Mouse (Mus musculus) CH12.LX (cell line): ENCODE data around the gene D630039A03Rik. TPM values are rescaled to one million over a fixed set of nuclear protein-coding genes. Genes with fewer than 3 reads are reported as not detected.

Experiments
- DNase-seq: peaks from one replicate; pipeline ENCODE4 v3.0.0-alpha.2; 2013; ENCODE audit errors: extremely low read depth
- H3K27ac ChIP-seq: 2 replicates; pipeline ENCODE4 v1.5.1; 2012; ENCODE audit warnings: low read depth, mild to moderate bottlenecking, control low read depth, moderate library complexity; ENCODE audit not compliant: insufficient read depth
- H3K27me3 ChIP-seq: replicated peaks from 2 replicates; pipeline ENCODE3; 2012; ENCODE audit warnings: inconsistent platforms
- H3K36me3 ChIP-seq, 2 experiments: replicated peaks in 1 of 2; 2 replicates each; pipeline versions ENCODE3 to v1.6.1; 2012; ENCODE audit warnings: inconsistent platforms in 1 of 2, low read length in 1 of 2, mild to moderate bottlenecking in 1 of 2, mixed read lengths in 1 of 2, moderate library complexity in 1 of 2; ENCODE audit not compliant: control insufficient read depth in 1 of 2, insufficient read depth in 1 of 2
- H3K4me1 ChIP-seq, 2 experiments: 2 replicates each; pipeline ENCODE4 v1.6.1; 2012; ENCODE audit warnings: inconsistent platforms in 1 of 2, moderate library complexity in 1 of 2; ENCODE audit not compliant: insufficient read depth in 2 of 2, control insufficient read depth in 1 of 2
- H3K4me2 ChIP-seq: 2 replicates; pipeline ENCODE4 v1.6.1; 2012; ENCODE audit warnings: low read depth, mild to moderate bottlenecking, control low read depth; ENCODE audit not compliant: poor library complexity, insufficient read depth, severe bottlenecking
- H3K4me3 ChIP-seq, 3 experiments: fragments of 150-350 bp in 1 of 3; sonication (generic) in 1 of 3; replicated peaks in 1 of 3; 2 replicates each; pipeline versions ENCODE3 to v1.5.1; 2011 to 2012; ENCODE audit warnings: low read depth in 2 of 3, low read length in 2 of 3, mild to moderate bottlenecking in 2 of 3, moderate library complexity in 2 of 3, control low read depth in 1 of 3, improper control_type of control experiment in 1 of 3, inconsistent platforms in 1 of 3, mixed read lengths in 1 of 3; ENCODE audit not compliant: poor library complexity in 1 of 3
- H3K79me2 ChIP-seq: replicated peaks from 2 replicates; pipeline ENCODE4 v1.6.1; 2012; ENCODE audit warnings: mild to moderate bottlenecking, moderate library complexity; ENCODE audit not compliant: control insufficient read depth, poor library complexity, insufficient read depth, severe bottlenecking; ENCODE audit errors: extremely low read depth
- H3K9ac ChIP-seq: 2 replicates; pipeline ENCODE4 v1.6.1; 2012; ENCODE audit warnings: low read depth, mild to moderate bottlenecking, control low read depth, moderate library complexity; ENCODE audit not compliant: insufficient read depth
- H3K9me3 ChIP-seq: replicated peaks from 2 replicates; pipeline ENCODE3; 2012; ENCODE audit warnings: low read length, inconsistent platforms, mixed read lengths
- E2F4 ChIP-seq: IDR thresholded peaks from 2 replicates; pipeline ENCODE4 v1.6.1; 2011; ENCODE audit warnings: low read depth, low read length, improper control_type of control experiment; ENCODE audit not compliant: insufficient replicate concordance
- ELF1 ChIP-seq: IDR thresholded peaks from 2 replicates; pipeline ENCODE4 v1.6.1; 2014; ENCODE audit warnings: low read depth, mild to moderate bottlenecking, inconsistent platforms, low read length, improper control_type of control experiment
- HCFC1 ChIP-seq: IDR thresholded peaks from 2 replicates; pipeline ENCODE4 v1.6.1; 2012; ENCODE audit warnings: low read depth, mild to moderate bottlenecking, inconsistent platforms, low read length, improper control_type of control experiment
- JUN ChIP-seq: IDR thresholded peaks from 2 replicates; pipeline ENCODE4 v1.6.1; 2011; ENCODE audit warnings: low read depth, mild to moderate bottlenecking, low read length, improper control_type of control experiment, moderate library complexity; ENCODE audit not compliant: insufficient read depth
- KAT2A ChIP-seq: IDR thresholded peaks from 2 replicates; pipeline ENCODE4 v1.6.1; 2012; ENCODE audit warnings: low read length, improper control_type of control experiment, inconsistent platforms; ENCODE audit not compliant: insufficient replicate concordance
- MAFK ChIP-seq: IDR thresholded peaks from 2 replicates; pipeline ENCODE4 v1.6.1; 2011; ENCODE audit warnings: low read length, improper control_type of control experiment; ENCODE audit not compliant: insufficient replicate concordance
- MAX ChIP-seq: IDR thresholded peaks from 2 replicates; pipeline ENCODE4 v1.6.1; 2011; ENCODE audit warnings: low read length, improper control_type of control experiment
- RAD21 ChIP-seq: IDR thresholded peaks from 2 replicates; pipeline ENCODE4 v1.6.1; 2011; ENCODE audit warnings: low read depth, mild to moderate bottlenecking, low read length, improper control_type of control experiment, moderate library complexity
- SIN3A ChIP-seq: IDR thresholded peaks from 2 replicates; pipeline ENCODE4 v1.6.1; 2012; ENCODE audit warnings: low read length, improper control_type of control experiment, inconsistent platforms
- TBP ChIP-seq: conservative IDR thresholded peaks from 2 replicates; pipeline ENCODE4 v1.6.1; 2011; ENCODE audit warnings: low read depth, low read length, improper control_type of control experiment
- USF1 ChIP-seq: IDR thresholded peaks from 2 replicates; pipeline ENCODE4 v1.6.1; 2014; ENCODE audit warnings: low read depth, mild to moderate bottlenecking, inconsistent platforms, low read length, improper control_type of control experiment
- USF2 ChIP-seq: conservative IDR thresholded peaks from 2 replicates; pipeline ENCODE4 v1.6.1; 2011; ENCODE audit warnings: low read depth, low read length, improper control_type of control experiment
- ZC3H11A ChIP-seq: IDR thresholded peaks from 2 replicates; pipeline ENCODE4 v1.6.1; 2012; ENCODE audit warnings: low read depth, mild to moderate bottlenecking, inconsistent platforms, low read length, improper control_type of control experiment
- ZKSCAN1 ChIP-seq: IDR thresholded peaks from 2 replicates; pipeline ENCODE4 v1.6.1; 2012; ENCODE audit warnings: low read depth, inconsistent platforms, low read length, improper control_type of control experiment, borderline replicate concordance
- dilution Hi-C: fragments of 300-500 bp; cut with MboI; formaldehyde crosslinking; loops from 2 replicates; pipeline ENCODE4 v1.14.3; 2020; ENCODE audit warnings: low sequenced_read_pairs; ENCODE audit not compliant: extremely low pct_unique_long_range_greater_than_20kb, extremely low pct_ligation_motif_present
- in situ Hi-C: fragments of 300-500 bp; cut with MboI; formaldehyde crosslinking; loops from 3 replicates; pipeline ENCODE4 v1.14.3; 2019; ENCODE audit warnings: low sequenced_read_pairs, low pct_ligation_motif_present, low pct_unique_long_range_greater_than_20kb, mixed read lengths
- polyA plus RNA-seq: library from polyadenylated mRNA; unstranded; fragments of >175 nt; gene quantifications from 2 replicates; pipeline ENCODE4 v1.2.1, GENCODE M21; 2012; ENCODE audit warnings: low read depth; ENCODE audit not compliant: insufficient read length
- total RNA-seq, 2 experiments: library from RNA; depleted of rRNA; stranded (reverse); fragments of 300-350 nt in 1 of 2; fragments of >200 nt in 1 of 2; gene quantifications; 2 replicates each; pipeline ENCODE4 v1.2.3; 2012 to 2014

Gene D630039A03Rik
- total RNA-seq (2012; rRNA removed) (not detected in 2 replicates), total RNA-seq (2014; rRNA removed) (not detected in 2 replicates), polyA plus RNA-seq (not detected in 2 replicates)

DNA sequence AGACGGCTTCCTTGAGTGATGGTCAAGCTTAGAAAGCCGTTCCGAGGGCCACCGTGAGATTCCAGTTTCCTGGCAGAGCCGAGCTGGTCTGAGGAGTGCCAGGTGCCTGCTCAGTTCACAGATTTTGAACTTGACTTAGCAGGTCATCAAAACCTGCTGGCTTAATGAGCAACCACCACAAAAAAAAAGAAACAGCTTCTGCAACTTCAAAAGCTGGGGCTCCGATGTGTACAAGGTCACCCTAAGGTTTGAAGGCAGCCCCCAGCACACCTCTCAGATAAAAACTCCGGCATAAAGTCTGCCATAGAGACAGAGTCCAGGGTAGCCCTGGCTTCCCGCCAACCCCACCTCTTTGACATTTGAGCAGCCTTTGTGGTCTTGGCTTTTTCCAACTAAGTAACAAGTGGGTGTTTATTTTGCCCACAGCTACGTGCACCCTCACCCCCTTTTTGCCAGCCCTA lies at the start of gene D630039A03Rik:
TSS of gene D630039A03Rik (minus strand) at position 97 of the 461 bp plus-strand sequence.
- no peak within 1 kb of the TSS for H3K4me2 ChIP-seq
- H3K27me3 ChIP-seq = no peaks in the 10 kb centered on the region
- no peak for DNase-seq
- peaks cover 0 to 13% of the 10 kb centered on the region in 2 experiments; a peak in 2 of 4 replicates for H3K4me1 ChIP-seq
- dilution Hi-C loops = no loop called here
- TF ChIP-seq E2F4 (no peak), HCFC1 (no peak), RAD21 (no peak), ELF1 (no peak), SIN3A (no peak)
- TF ChIP-seq, all 38 proteins: peak for 0
- Histone ChIP-seq H3K9ac (no peak within 1 kb of the TSS), H3K9me3 (no peaks in the 10 kb centered on the region), H3K36me3 (no peaks in the 10 kb centered on the region), H3K4me3 (no peak within 1 kb of the TSS), H3K79me2 (no peaks in the 10 kb centered on the region), H3K27ac (no peak within 1 kb of the TSS)
- in situ Hi-C loops = no loop called here

DNA sequence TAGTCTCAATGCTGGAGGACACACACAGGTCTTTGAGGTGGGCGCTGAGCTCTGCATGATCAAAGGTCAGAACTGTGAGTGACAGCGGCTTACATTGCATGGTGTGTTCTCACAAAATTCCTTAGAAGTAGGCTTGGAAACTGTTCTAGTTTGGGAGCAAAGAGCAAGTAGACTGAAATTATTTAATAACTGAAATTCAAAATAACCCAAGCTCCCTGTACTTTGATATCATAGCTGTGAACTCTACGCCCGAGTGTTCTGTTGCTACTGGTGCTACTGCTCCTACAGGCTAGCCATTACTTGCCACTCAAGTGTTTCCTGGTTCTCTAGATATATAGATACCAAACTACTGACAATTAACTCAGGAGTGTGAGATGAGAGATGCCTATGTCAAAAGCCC lies 49.4 kb upstream of the D630039A03Rik start:
- in situ Hi-C loops (no loop called here), dilution Hi-C loops (no loop called here)
- Histone ChIP-seq H3K9ac (no peak overlapping the region), H3K79me2 (no peaks in the 10 kb centered on the region), H3K9me3 (no peaks in the 10 kb centered on the region), H3K4me3 (no peak overlapping the region), H3K27me3 (no peaks in the 10 kb centered on the region), H3K36me3 (no peaks in the 10 kb centered on the region), H3K4me1 (no peaks in the 10 kb centered on the region), H3K4me2 (no peak overlapping the region), H3K27ac (no peak overlapping the region)
- no peak for DNase-seq
- no peak for TF ChIP-seq ELF1
- no peak for TF ChIP-seq TBP
- no peak for TF ChIP-seq ZC3H11A
- TF ChIP-seq USF2 = no peak
- no peak for TF ChIP-seq JUN
- no peak for TF ChIP-seq MAX
- no peak for TF ChIP-seq E2F4
- TF ChIP-seq ZKSCAN1 = no peak
- no peak for TF ChIP-seq MAFK
- TF ChIP-seq KAT2A = no peak
- no peak for TF ChIP-seq RAD21
- no peak for TF ChIP-seq USF1
